Mouse (Mus musculus) CH12.LX (cell line): ENCODE data around the gene Smpdl3a. TPM values are rescaled to one million over a fixed set of nuclear protein-coding genes. Genes with fewer than 3 reads are reported as not detected.

Experiments
- DNase-seq: peaks from one replicate; pipeline ENCODE4 v3.0.0-alpha.2; 2013; ENCODE audit errors: extremely low read depth
- H3K27ac ChIP-seq: 2 replicates; pipeline ENCODE4 v1.5.1; 2012; ENCODE audit warnings: low read depth, mild to moderate bottlenecking, control low read depth, moderate library complexity; ENCODE audit not compliant: insufficient read depth
- H3K27me3 ChIP-seq: replicated peaks from 2 replicates; pipeline ENCODE3; 2012; ENCODE audit warnings: inconsistent platforms
- H3K36me3 ChIP-seq, 2 experiments: replicated peaks in 1 of 2; 2 replicates each; pipeline versions ENCODE3 to v1.6.1; 2012; ENCODE audit warnings: inconsistent platforms in 1 of 2, low read length in 1 of 2, mild to moderate bottlenecking in 1 of 2, mixed read lengths in 1 of 2, moderate library complexity in 1 of 2; ENCODE audit not compliant: control insufficient read depth in 1 of 2, insufficient read depth in 1 of 2
- H3K4me1 ChIP-seq, 2 experiments: 2 replicates each; pipeline ENCODE4 v1.6.1; 2012; ENCODE audit warnings: inconsistent platforms in 1 of 2, moderate library complexity in 1 of 2; ENCODE audit not compliant: insufficient read depth in 2 of 2, control insufficient read depth in 1 of 2
- H3K4me2 ChIP-seq: 2 replicates; pipeline ENCODE4 v1.6.1; 2012; ENCODE audit warnings: low read depth, mild to moderate bottlenecking, control low read depth; ENCODE audit not compliant: poor library complexity, insufficient read depth, severe bottlenecking
- H3K4me3 ChIP-seq, 3 experiments: fragments of 150-350 bp in 1 of 3; sonication (generic) in 1 of 3; replicated peaks in 1 of 3; 2 replicates each; pipeline versions ENCODE3 to v1.5.1; 2011 to 2012; ENCODE audit warnings: low read depth in 2 of 3, low read length in 2 of 3, mild to moderate bottlenecking in 2 of 3, moderate library complexity in 2 of 3, control low read depth in 1 of 3, improper control_type of control experiment in 1 of 3, inconsistent platforms in 1 of 3, mixed read lengths in 1 of 3; ENCODE audit not compliant: poor library complexity in 1 of 3
- H3K79me2 ChIP-seq: replicated peaks from 2 replicates; pipeline ENCODE4 v1.6.1; 2012; ENCODE audit warnings: mild to moderate bottlenecking, moderate library complexity; ENCODE audit not compliant: control insufficient read depth, poor library complexity, insufficient read depth, severe bottlenecking; ENCODE audit errors: extremely low read depth
- H3K9ac ChIP-seq: 2 replicates; pipeline ENCODE4 v1.6.1; 2012; ENCODE audit warnings: low read depth, mild to moderate bottlenecking, control low read depth, moderate library complexity; ENCODE audit not compliant: insufficient read depth
- H3K9me3 ChIP-seq: replicated peaks from 2 replicates; pipeline ENCODE3; 2012; ENCODE audit warnings: low read length, inconsistent platforms, mixed read lengths
- CHD1 ChIP-seq: IDR thresholded peaks from 2 replicates; pipeline ENCODE4 v1.6.1; 2012; ENCODE audit warnings: low read depth, low read length, improper control_type of control experiment, inconsistent platforms
- CHD2 ChIP-seq: IDR thresholded peaks from 2 replicates; pipeline ENCODE4 v1.6.1; 2011; ENCODE audit warnings: low read length, improper control_type of control experiment
- CTCF ChIP-seq, 2 experiments: IDR thresholded peaks in 1 of 2; conservative IDR thresholded peaks in 1 of 2; 2 replicates each; pipeline ENCODE4 v1.5.1; 2011 to 2012; ENCODE audit warnings: low read depth in 2 of 2, low read length in 2 of 2, improper control_type of control experiment in 1 of 2, inconsistent platforms in 1 of 2, mild to moderate bottlenecking in 1 of 2, moderate library complexity in 1 of 2
- E2F4 ChIP-seq: IDR thresholded peaks from 2 replicates; pipeline ENCODE4 v1.6.1; 2011; ENCODE audit warnings: low read depth, low read length, improper control_type of control experiment; ENCODE audit not compliant: insufficient replicate concordance
- EP300 ChIP-seq: IDR thresholded peaks from 2 replicates; pipeline ENCODE4 v1.6.1; 2011; ENCODE audit warnings: low read length, improper control_type of control experiment
- HCFC1 ChIP-seq: IDR thresholded peaks from 2 replicates; pipeline ENCODE4 v1.6.1; 2012; ENCODE audit warnings: low read depth, mild to moderate bottlenecking, inconsistent platforms, low read length, improper control_type of control experiment
- IRF4 ChIP-seq: IDR thresholded peaks from 2 replicates; pipeline ENCODE4 v1.6.1; 2014; ENCODE audit warnings: low read depth, mild to moderate bottlenecking, inconsistent platforms, low read length, improper control_type of control experiment
- JUN ChIP-seq: IDR thresholded peaks from 2 replicates; pipeline ENCODE4 v1.6.1; 2011; ENCODE audit warnings: low read depth, mild to moderate bottlenecking, low read length, improper control_type of control experiment, moderate library complexity; ENCODE audit not compliant: insufficient read depth
- JUND ChIP-seq: conservative IDR thresholded peaks from 2 replicates; pipeline ENCODE4 v1.6.1; 2011; ENCODE audit warnings: low read depth, low read length, improper control_type of control experiment
- KAT2A ChIP-seq: IDR thresholded peaks from 2 replicates; pipeline ENCODE4 v1.6.1; 2012; ENCODE audit warnings: low read length, improper control_type of control experiment, inconsistent platforms; ENCODE audit not compliant: insufficient replicate concordance
- MAX ChIP-seq: IDR thresholded peaks from 2 replicates; pipeline ENCODE4 v1.6.1; 2011; ENCODE audit warnings: low read length, improper control_type of control experiment
- MAZ ChIP-seq: IDR thresholded peaks from 2 replicates; pipeline ENCODE4 v1.6.1; 2012; ENCODE audit warnings: low read depth, mild to moderate bottlenecking, inconsistent platforms, low read length, improper control_type of control experiment, moderate library complexity
- MEF2A ChIP-seq: IDR thresholded peaks from 2 replicates; pipeline ENCODE4 v1.6.1; 2014; ENCODE audit warnings: low read depth, mild to moderate bottlenecking, inconsistent platforms, low read length, improper control_type of control experiment, borderline replicate concordance
- MYC ChIP-seq: IDR thresholded peaks from 2 replicates; pipeline ENCODE4 v1.6.1; 2011; ENCODE audit warnings: low read depth, mild to moderate bottlenecking, improper control_type of control experiment, low read length
- NELFE ChIP-seq: IDR thresholded peaks from 2 replicates; pipeline ENCODE4 v1.6.1; 2011; ENCODE audit warnings: low read depth, low read length, improper control_type of control experiment
- NRF1 ChIP-seq: IDR thresholded peaks from 2 replicates; pipeline ENCODE4 v1.6.1; 2014; ENCODE audit warnings: low read depth, mild to moderate bottlenecking, inconsistent platforms, low read length, improper control_type of control experiment, moderate library complexity
- PAX5 ChIP-seq: IDR thresholded peaks from 2 replicates; pipeline ENCODE4 v1.6.1; 2012; ENCODE audit warnings: low read length, inconsistent platforms, mixed read lengths
- POLR2A ChIP-seq: IDR thresholded peaks from 2 replicates; pipeline ENCODE4 v1.6.1; 2011; ENCODE audit warnings: low read depth, mild to moderate bottlenecking, improper control_type of control experiment, low read length
- POLR2AphosphoS2 ChIP-seq: IDR thresholded peaks from 2 replicates; pipeline ENCODE4 v1.6.1; 2011; ENCODE audit warnings: low read depth, low read length, improper control_type of control experiment
- RAD21 ChIP-seq: IDR thresholded peaks from 2 replicates; pipeline ENCODE4 v1.6.1; 2011; ENCODE audit warnings: low read depth, mild to moderate bottlenecking, low read length, improper control_type of control experiment, moderate library complexity
- SIN3A ChIP-seq: IDR thresholded peaks from 2 replicates; pipeline ENCODE4 v1.6.1; 2012; ENCODE audit warnings: low read length, improper control_type of control experiment, inconsistent platforms
- SMC3 ChIP-seq: IDR thresholded peaks from 2 replicates; pipeline ENCODE4 v1.6.1; 2011; ENCODE audit warnings: low read depth, low read length, improper control_type of control experiment
- UBTF ChIP-seq: IDR thresholded peaks from 2 replicates; pipeline ENCODE4 v1.6.1; 2012; ENCODE audit warnings: low read depth, mild to moderate bottlenecking, inconsistent platforms, low read length, improper control_type of control experiment, moderate library complexity
- USF1 ChIP-seq: IDR thresholded peaks from 2 replicates; pipeline ENCODE4 v1.6.1; 2014; ENCODE audit warnings: low read depth, mild to moderate bottlenecking, inconsistent platforms, low read length, improper control_type of control experiment
- ZMIZ1 ChIP-seq: IDR thresholded peaks from 2 replicates; pipeline ENCODE4 v1.6.1; 2012; ENCODE audit warnings: low read depth, mild to moderate bottlenecking, inconsistent platforms, low read length, improper control_type of control experiment
- dilution Hi-C: fragments of 300-500 bp; cut with MboI; formaldehyde crosslinking; loops from 2 replicates; pipeline ENCODE4 v1.14.3; 2020; ENCODE audit warnings: low sequenced_read_pairs; ENCODE audit not compliant: extremely low pct_unique_long_range_greater_than_20kb, extremely low pct_ligation_motif_present
- in situ Hi-C: fragments of 300-500 bp; cut with MboI; formaldehyde crosslinking; loops from 3 replicates; pipeline ENCODE4 v1.14.3; 2019; ENCODE audit warnings: low sequenced_read_pairs, low pct_ligation_motif_present, low pct_unique_long_range_greater_than_20kb, mixed read lengths
- polyA plus RNA-seq: library from polyadenylated mRNA; unstranded; fragments of >175 nt; gene quantifications from 2 replicates; pipeline ENCODE4 v1.2.1, GENCODE M21; 2012; ENCODE audit warnings: low read depth; ENCODE audit not compliant: insufficient read length
- total RNA-seq, 2 experiments: library from RNA; depleted of rRNA; stranded (reverse); fragments of 300-350 nt in 1 of 2; fragments of >200 nt in 1 of 2; gene quantifications; 2 replicates each; pipeline ENCODE4 v1.2.3; 2012 to 2014

Gene Smpdl3a
- total and polyA plus RNA-seq, 3 experiments = not detected

DNA sequence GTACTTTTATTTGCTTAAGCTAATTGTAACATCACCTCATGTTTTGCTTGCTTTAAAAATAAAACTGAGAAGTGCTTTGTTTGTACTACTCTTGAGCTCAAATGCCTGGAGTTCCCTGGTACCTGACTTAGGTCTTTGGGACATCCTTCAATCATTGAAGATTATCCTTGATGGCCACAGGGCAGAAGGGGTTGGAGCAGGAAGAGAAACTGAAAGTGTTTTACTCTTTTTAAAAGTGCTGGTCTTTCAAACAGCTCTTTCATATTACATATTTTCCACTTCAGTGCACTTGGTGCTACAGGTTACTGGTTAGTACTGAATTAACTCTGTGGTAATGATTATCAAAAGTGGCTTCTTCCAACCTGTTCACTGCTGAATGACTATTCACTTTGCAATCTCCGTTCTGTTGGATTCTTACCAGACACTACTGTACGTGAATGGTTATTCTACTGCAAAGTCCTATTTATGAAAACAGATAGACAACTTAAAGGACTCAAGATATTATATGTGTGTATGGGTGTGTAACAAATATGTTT lies 38.9 kb upstream of the Smpdl3a start (continued):
- TF ChIP-seq USF1 = no peak

- in situ Hi-C loops = no loop called here
Observed at GRCm38 (mm10) chr10:57758999-57759398, 35.1 kb upstream of the Smpdl3a start.

DNA sequence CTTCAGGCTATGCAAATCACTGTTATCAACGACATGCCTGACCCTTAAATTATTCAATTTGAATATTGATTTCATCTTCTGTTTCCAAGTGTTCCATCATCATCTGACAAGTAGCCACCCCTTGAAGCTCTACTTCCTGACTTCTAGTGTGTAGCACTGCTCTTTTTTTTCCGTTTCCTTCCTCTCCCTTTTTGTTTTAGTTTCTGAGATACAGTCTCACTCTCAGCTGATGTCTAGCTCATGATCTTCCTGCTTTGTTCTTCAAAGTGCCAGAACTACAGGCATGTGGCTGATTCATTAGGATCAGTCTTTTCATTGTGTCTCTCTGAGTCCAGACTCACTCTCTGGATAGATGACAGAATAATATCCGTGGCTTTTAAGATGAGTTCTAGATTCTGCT lies 33.4 kb upstream of the Smpdl3a start:
- no peaks in the 10 kb centered on the region for H3K9me3 ChIP-seq
- no peaks in the 10 kb centered on the region for H3K79me2 ChIP-seq
- DNase-seq = no peak
- H3K4me3 ChIP-seq = no peak overlapping the region
- H3K9ac ChIP-seq = no peak overlapping the region
- H3K4me2 ChIP-seq = no peak overlapping the region
- TF ChIP-seq CHD1 = no peak
- no peak for TF ChIP-seq ZMIZ1
- no peak for TF ChIP-seq SIN3A
- TF ChIP-seq USF1 = no peak
- TF ChIP-seq E2F4 = no peak
- no peak for TF ChIP-seq CTCF (conservative IDR thresholded peaks at IDR 0.05 in 1 of 2, IDR thresholded peaks at IDR 0.05 in 1 of 2; ENCODE audit: low read depth in 2 of 2, low read length in 2 of 2)
- TF ChIP-seq IRF4 = no peak
- TF ChIP-seq JUN = no peak
- TF ChIP-seq MAZ = no peak
- TF ChIP-seq PAX5 = no peak
- no peak for TF ChIP-seq POLR2A
- TF ChIP-seq CHD2 = no peak
- TF ChIP-seq MAX = no peak
- TF ChIP-seq RAD21 = no peak
- TF ChIP-seq NELFE = no peak
- TF ChIP-seq MYC = no peak
- no peak for TF ChIP-seq UBTF
- TF ChIP-seq NRF1 = no peak
- TF ChIP-seq, all 38 proteins: peak for 0
- Histone ChIP-seq H3K36me3 (no peaks in the 10 kb centered on the region), H3K4me1 (no peaks in the 10 kb centered on the region), H3K27me3 (no peaks in the 10 kb centered on the region), H3K27ac (no peak overlapping the region)
- in situ Hi-C loops (no loop called here), dilution Hi-C loops (no loop called here)

More at GRCm38 (mm10) chr10:57758999-57759398, 35.1 kb upstream of the Smpdl3a start:
- H3K36me3 ChIP-seq = no peaks in the 10 kb centered on the region
- TF ChIP-seq EP300 (no peak), POLR2AphosphoS2 (no peak), NRF1 (no peak), HCFC1 (no peak), KAT2A (no peak), POLR2A (no peak), JUND (no peak), MAZ (no peak), MEF2A (no peak), SMC3 (no peak), CTCF (conservative IDR thresholded peaks at IDR 0.05 in 1 of 2, IDR thresholded peaks at IDR 0.05 in 1 of 2; ENCODE audit: low read depth in 2 of 2, low read length in 2 of 2) (no peak)
- TF ChIP-seq, all 38 proteins: peak for 0
- dilution Hi-C loops = no loop called here
- Histone ChIP-seq H3K9me3 (no peaks in the 10 kb centered on the region), H3K27ac (no peak overlapping the region), H3K79me2 (no peaks in the 10 kb centered on the region), H3K4me2 (no peak overlapping the region), H3K9ac (no peak overlapping the region), H3K27me3 (no peaks in the 10 kb centered on the region), H3K4me3 (no peak overlapping the region), H3K4me1 (peaks cover 0 to 8% of the 10 kb centered on the region in 2 experiments; a peak in 1 of 4 replicates)
- no peak for DNase-seq
